Mouse (Mus musculus) neural tube, embryonic 14.5 days (tissue): ENCODE data around the gene Slc8a1. TPM values are rescaled to one million over a fixed set of nuclear protein-coding genes. Genes with fewer than 3 reads are reported as not detected.

Experiments used
- ATAC-seq: fragments of 200-750 bp; cut with Nextera tagmentation; 2 replicates; pipeline ENCODE4 v1.8.0; 2017; ENCODE audit warnings: low read depth, mild to moderate bottlenecking, moderate TSS enrichment, moderate library complexity
- H3K27ac ChIP-seq: fragments of 300-500 bp; sonication (generic); 2 replicates; pipeline ENCODE4 v1.5.1; 2014; ENCODE audit warnings: low read depth, mild to moderate bottlenecking, control low read depth, low read length, moderate library complexity, mixed read lengths
- H3K27me3 ChIP-seq: fragments of 300-500 bp; sonication (generic); 2 replicates; pipeline ENCODE4 v1.6.1; 2014; ENCODE audit warnings: low read length; ENCODE audit not compliant: control insufficient read depth, insufficient read depth
- H3K36me3 ChIP-seq: fragments of 300-500 bp; sonication (generic); 2 replicates; pipeline ENCODE4 v1.6.1; 2014; ENCODE audit warnings: low read length, mixed read lengths; ENCODE audit not compliant: control insufficient read depth, insufficient read depth
- H3K4me1 ChIP-seq: fragments of 300-500 bp; sonication (generic); 2 replicates; pipeline ENCODE4 v1.6.1; 2014; ENCODE audit warnings: low read length; ENCODE audit not compliant: control insufficient read depth, insufficient read depth
- H3K4me2 ChIP-seq: fragments of 300-500 bp; sonication (generic); 2 replicates; pipeline ENCODE4 v1.6.1; 2014; ENCODE audit warnings: mild to moderate bottlenecking, low read depth, low read length, control low read depth
- H3K4me3 ChIP-seq: fragments of 300-500 bp; sonication (generic); 2 replicates; pipeline ENCODE4 v1.5.1; 2014; ENCODE audit warnings: low read depth, low read length, control low read depth, mixed read lengths
- H3K9ac ChIP-seq: fragments of 300-500 bp; sonication (generic); replicated peaks from 2 replicates; pipeline ENCODE4 v1.6.1; 2014; ENCODE audit warnings: low read depth, mild to moderate bottlenecking, control low read depth, low read length, mixed read lengths
- H3K9me3 ChIP-seq: fragments of 300-500 bp; sonication (generic); 2 replicates; pipeline ENCODE4 v1.6.1; 2016; ENCODE audit warnings: low read length; ENCODE audit not compliant: control insufficient read depth
- WGBS: fragments of 180-500 bp; shearing (Covaris S2); extraction: QIAGEN DNeasy Blood & Tissue Kit; methylation state at CpG from one replicate; pipeline ENCODE4 v1.1.7; 2014; 5-methylcytosine and 5-hydroxymethylcytosine counted together
- polyA plus RNA-seq: library from polyadenylated mRNA; unstranded; fragments of >200 nt; fragmentation: Nextera tagmentation; extraction: Ambion mirVana; gene quantifications from 2 replicates; pipeline ENCODE4 v1.2.1, GENCODE M21; 2014

Gene Slc8a1
- polyA plus RNA-seq, 1 experiment from 2014 or later, result 62.6 TPM

DNA sequence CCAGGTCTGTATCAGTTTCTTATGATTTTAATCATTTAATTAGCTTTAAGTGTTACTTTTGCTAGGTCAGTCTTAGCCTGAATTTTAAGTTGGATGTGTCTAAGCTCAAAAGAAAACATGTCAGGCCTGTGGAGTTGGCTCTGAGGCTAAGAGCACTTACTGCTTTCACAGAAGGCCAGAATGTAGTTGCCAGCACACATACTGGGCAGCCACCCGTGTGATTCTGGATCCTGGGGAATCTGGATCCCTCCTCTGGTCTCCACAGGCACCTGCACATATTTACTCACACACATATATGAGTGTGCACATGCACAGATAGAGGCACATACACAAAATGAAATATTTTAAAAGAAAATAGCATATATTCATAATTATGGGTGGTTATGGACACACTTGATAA, 241.6 kb downstream of the Slc8a1 start:
- H3K4me2 ChIP-seq, result no peak overlapping the region
- 91% methylated on average over 1 of the region's 1 CpGs for WGBS
- no peaks in the 10 kb centered on the region for H3K4me1 ChIP-seq
- H3K27me3 ChIP-seq, result no peaks in the 10 kb centered on the region
- H3K9me3 ChIP-seq, result no peaks in the 10 kb centered on the region
- no peak for ATAC-seq
- H3K36me3 ChIP-seq, result no peaks in the 10 kb centered on the region
- no peak overlapping the region for H3K27ac ChIP-seq
- no peak overlapping the region for H3K9ac ChIP-seq
- H3K4me3 ChIP-seq, result no peak overlapping the region

DNA sequence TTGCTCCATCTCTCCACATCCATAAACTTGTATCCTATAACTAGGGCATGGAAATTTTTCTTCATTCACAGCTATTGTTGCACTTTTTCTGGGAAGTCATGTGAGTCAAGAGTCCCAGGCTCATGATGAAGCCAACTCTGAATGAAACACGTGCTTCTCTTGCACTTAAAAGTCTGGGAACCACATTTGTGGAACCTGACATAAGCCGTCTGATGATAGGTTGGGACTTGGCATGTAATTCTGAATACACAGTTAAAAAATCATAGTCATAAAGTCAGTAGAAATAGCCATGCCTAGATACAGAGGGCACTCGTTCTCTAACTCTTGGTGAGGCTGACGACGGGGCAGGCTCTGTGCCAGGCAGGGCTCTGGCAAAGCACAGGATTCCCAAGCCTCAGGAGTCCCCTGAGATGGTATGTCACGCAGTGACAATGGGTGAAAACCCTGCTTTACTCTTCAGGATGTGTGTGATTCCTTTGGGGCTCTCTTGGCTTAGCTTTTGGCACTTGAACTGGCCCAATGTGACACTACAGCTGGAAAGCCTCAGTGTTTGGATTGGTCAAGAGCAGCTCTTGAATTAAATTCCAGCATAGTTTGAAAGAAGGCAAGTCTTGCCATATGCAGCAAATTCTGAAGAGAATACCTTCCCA, 245.8 kb downstream of the Slc8a1 start:
- Histone ChIP-seq H3K4me3 (no peak overlapping the region), H3K9ac (no peak overlapping the region), H3K9me3 (no peaks in the 10 kb centered on the region), H3K4me2 (no peak overlapping the region), H3K36me3 (no peaks in the 10 kb centered on the region), H3K27ac (no peak overlapping the region), H3K27me3 (no peaks in the 10 kb centered on the region), H3K4me1 (no peaks in the 10 kb centered on the region)
- 80% methylated on average over 6 of the region's 6 CpGs for WGBS
- ATAC-seq, result no peak

DNA sequence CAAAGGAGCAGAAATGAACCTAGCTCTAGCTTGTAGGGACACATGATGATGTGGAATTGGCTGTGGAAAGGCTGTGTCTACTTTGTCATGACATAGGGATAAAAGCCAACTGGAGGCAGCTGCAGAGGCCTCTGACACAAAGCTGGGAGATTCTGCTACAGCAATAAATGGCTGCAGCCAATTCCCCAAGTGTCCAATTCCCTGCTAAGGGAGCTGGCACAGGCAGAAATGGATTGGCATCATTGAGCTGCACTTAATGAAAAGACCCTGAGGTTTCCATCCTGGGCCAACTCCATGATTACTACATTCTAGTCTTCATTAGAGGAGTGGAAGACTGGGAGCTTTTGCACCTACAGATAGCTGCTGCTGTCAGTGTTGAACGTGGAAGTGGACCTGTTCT, 251.8 kb downstream of the Slc8a1 start:
- Histone ChIP-seq H3K9me3 (no peaks in the 10 kb centered on the region), H3K9ac (no peak overlapping the region), H3K4me2 (no peak overlapping the region), H3K36me3 (no peaks in the 10 kb centered on the region), H3K27me3 (no peaks in the 10 kb centered on the region), H3K4me1 (no peaks in the 10 kb centered on the region), H3K27ac (no peak overlapping the region), H3K4me3 (no peak overlapping the region)
- ATAC-seq, result no peak; the same call in 1 of the 2 replicates
- WGBS, result 88% methylated on average over 1 of the region's 1 CpGs

DNA sequence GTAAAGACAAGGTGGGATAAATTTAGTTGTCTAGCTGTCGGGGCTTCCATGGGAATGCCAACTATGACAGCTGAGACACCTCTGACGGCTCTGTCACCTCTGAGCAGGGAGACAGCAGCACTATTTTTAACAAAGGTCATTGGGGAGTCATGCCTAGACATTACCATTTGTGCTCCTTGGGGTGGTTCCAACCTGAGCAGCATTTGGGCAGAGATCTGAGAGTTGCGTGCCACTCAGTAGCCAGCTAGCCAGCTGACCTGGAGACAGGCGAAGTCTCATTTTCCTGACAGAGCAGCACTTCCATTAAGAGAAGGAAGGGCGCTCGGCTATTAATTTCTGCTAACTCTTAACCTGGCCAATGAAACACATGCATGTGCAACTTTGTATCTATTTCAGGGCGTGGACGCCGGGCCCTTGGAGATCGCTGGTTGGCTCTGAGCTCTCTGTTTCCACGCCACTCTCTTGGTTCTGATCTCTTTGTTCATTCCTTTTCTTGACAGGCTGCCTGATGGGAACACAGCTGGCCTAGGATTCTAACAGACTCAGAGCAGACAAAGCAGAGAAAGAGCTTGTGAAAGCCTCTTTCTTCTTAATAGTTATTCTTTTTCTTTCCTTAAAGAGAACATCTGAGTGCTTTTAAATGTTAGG, 256.2 kb downstream of the Slc8a1 start:
- no peak for ATAC-seq
- no peak overlapping the region for H3K4me3 ChIP-seq
- no peaks in the 10 kb centered on the region for H3K36me3 ChIP-seq
- no peak overlapping the region for H3K9ac ChIP-seq
- H3K4me1 ChIP-seq, result peaks cover 8% of the 10 kb centered on the region
- H3K4me2 ChIP-seq, result no peak overlapping the region
- no peak overlapping the region; the same call in 1 of the 2 replicates for H3K27ac ChIP-seq
- H3K9me3 ChIP-seq, result no peaks in the 10 kb centered on the region
- no peaks in the 10 kb centered on the region for H3K27me3 ChIP-seq
- WGBS, result 72% methylated on average over 11 of the region's 11 CpGs

DNA sequence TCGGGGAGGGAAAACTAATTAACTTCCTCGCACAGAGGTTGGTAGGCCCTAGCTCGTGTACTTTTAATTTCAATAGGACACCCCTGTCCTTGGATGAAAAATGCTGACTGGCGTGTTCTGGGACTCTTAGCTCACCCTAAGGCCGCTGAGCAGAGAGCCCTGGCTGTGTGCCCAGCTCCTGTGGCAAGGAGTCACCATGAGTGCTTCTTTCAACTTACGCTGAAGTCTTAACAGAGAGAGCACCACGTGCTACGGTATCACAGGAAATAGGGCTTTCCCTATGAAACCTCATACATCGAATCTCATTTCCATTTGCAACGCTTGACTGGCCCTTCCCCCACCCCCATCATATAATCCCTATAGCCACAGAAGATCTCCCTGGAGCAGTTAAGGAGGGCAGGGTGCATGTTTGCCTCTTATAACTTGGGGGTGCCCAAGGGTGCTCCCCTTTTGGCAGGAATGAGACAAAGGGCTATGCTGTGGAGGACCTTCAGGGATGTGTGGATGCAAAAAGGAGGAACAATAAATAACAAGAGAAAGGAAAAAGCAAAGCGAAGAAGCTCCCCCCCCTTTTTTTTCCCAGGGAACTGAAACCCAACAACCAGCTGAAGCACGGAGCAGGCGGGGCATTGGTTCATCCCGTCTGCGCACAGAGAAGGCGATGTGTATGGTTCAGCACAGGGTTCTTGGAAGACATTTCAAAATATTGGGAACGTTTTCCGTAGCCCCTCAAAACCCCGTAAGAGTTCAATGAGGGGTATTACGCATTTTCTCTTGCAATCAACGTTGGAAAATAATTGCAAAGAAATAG, 257.6 kb downstream of the Slc8a1 start:
- no peaks in the 10 kb centered on the region for H3K36me3 ChIP-seq
- H3K4me3 ChIP-seq, result no peak overlapping the region
- H3K27ac ChIP-seq, result peak overlapping the region; percentile 60
- H3K9me3 ChIP-seq, result no peaks in the 10 kb centered on the region
- 46% methylated on average over 21 of the region's 21 CpGs for WGBS
- H3K9ac ChIP-seq, result no peak overlapping the region
- H3K27me3 ChIP-seq, result no peaks in the 10 kb centered on the region
- H3K4me2 ChIP-seq, result peak overlapping the region; percentile 34; the same call in 1 of the 2 replicates
- H3K4me1 ChIP-seq, result peaks cover 8% of the 10 kb centered on the region
- peak; percentile 89 for ATAC-seq

DNA sequence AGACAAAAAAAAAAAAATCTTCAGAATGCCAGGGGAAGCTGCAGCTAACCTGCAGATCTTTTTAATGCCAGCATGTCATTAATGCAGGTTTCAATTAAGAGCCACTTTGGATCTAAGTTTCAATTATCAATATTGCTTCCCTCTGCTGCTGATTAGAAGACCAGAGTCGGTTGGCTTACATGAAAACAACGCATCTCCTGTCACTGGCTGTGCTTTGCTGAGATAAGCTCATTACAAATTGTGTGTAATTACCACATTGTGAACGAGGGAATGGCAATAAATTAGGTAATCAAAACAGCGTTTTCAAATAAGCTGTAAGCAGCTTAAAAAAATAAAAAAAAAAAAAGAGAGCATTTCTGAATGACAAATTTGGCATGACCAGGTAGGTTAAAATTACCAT, 258.4 kb downstream of the Slc8a1 start:
- no peak overlapping the region; the same call in 1 of the 2 replicates for H3K4me2 ChIP-seq
- H3K27ac ChIP-seq, result peak overlapping the region; percentile 60; the same call in 1 of the 2 replicates
- 35% methylated on average over 4 of the region's 4 CpGs for WGBS
- H3K4me3 ChIP-seq, result no peak overlapping the region
- peaks cover 8% of the 10 kb centered on the region for H3K4me1 ChIP-seq
- no peaks in the 10 kb centered on the region for H3K9me3 ChIP-seq
- ATAC-seq, result peak; percentile 73
- H3K36me3 ChIP-seq, result no peaks in the 10 kb centered on the region
- no peak overlapping the region for H3K9ac ChIP-seq
- no peaks in the 10 kb centered on the region for H3K27me3 ChIP-seq

DNA sequence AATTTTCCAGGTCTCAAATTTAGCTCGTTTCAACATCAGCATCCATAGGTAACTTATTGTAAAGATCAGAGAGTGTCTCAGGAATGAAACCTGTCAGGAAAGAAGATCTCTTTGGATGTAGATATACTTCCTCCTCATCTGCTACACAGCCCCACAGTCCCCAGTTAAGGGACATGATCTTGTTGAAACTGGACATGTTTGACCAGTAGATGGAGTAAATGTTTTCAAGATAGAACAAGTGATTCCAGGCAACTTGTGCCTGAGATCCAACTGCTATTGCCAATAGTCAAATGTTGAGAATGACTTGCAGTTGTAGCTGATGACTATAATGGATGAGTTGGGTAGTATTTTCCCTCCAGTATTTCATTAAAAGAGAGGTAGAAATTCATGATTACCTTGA, 260.8 kb downstream of the Slc8a1 start:
- WGBS, result 84% methylated on average over 1 of the region's 1 CpGs
- Histone ChIP-seq H3K4me1 (peaks cover 8% of the 10 kb centered on the region), H3K27ac (no peak overlapping the region), H3K4me2 (no peak overlapping the region), H3K27me3 (no peaks in the 10 kb centered on the region), H3K4me3 (no peak overlapping the region), H3K9ac (no peak overlapping the region), H3K9me3 (no peaks in the 10 kb centered on the region), H3K36me3 (no peaks in the 10 kb centered on the region)
- no peak for ATAC-seq

DNA sequence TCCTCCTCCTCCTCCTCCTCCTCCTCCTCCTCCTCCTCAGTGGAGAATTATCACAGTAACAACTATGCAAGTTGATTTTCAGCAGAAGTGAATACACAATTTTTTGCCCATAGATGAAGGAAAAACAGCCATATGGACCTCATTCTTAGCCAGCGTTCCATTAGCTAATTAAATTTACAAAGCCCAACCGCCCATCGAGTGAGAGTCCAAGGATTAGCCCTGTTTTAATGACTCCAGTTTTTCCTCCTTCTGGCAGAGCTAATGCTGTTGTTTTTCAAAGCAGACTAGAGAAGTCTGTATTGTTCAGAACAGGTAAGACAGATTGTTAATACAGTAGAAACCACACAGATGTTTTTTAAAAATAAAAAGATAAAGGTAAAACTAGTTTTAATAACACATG, 264.8 kb downstream of the Slc8a1 start:
- WGBS, result 52% methylated on average over 3 of the region's 3 CpGs
- Histone ChIP-seq H3K4me3 (no peak overlapping the region), H3K4me2 (no peak overlapping the region), H3K9me3 (no peaks in the 10 kb centered on the region), H3K27ac (no peak overlapping the region), H3K9ac (no peak overlapping the region), H3K27me3 (no peaks in the 10 kb centered on the region), H3K36me3 (no peaks in the 10 kb centered on the region), H3K4me1 (no peaks in the 10 kb centered on the region)
- ATAC-seq, result no peak

DNA sequence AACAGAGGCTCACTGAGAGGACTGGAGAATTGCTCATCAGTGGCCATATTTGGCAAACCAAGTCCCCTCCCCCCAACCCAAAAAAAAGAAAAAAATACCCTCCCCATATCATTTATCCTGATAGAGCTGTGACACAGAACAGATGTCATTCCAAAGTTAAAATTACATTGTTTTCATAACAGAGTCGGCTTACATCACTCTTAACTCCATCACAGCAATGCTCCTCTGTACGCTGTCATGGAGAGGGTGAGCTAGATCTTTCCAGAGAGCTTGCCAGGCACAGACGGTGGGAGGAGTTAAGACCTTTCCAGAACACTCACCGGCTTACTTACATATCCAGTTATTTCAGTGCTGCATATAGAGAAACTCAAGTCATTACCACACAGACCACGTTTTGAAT, 269.2 kb downstream of the Slc8a1 start:
- H3K9me3 ChIP-seq, result no peaks in the 10 kb centered on the region
- 90% methylated on average over 5 of the region's 5 CpGs for WGBS
- H3K4me2 ChIP-seq, result no peak overlapping the region
- ATAC-seq, result no peak
- no peaks in the 10 kb centered on the region for H3K36me3 ChIP-seq
- no peak overlapping the region for H3K4me3 ChIP-seq
- no peaks in the 10 kb centered on the region for H3K27me3 ChIP-seq
- no peaks in the 10 kb centered on the region for H3K4me1 ChIP-seq
- H3K9ac ChIP-seq, result no peak overlapping the region
- no peak overlapping the region for H3K27ac ChIP-seq
